Mouse (Mus musculus) urinary bladder, postnatal 10 days (tissue): ENCODE data around the gene Papln.

Source experiments
- DNase-seq: peaks from one replicate; pipeline ENCODE4 v3.0.0; 2022; ENCODE audit warnings: low spot score

The Papln gene

GRCm38 (mm10) chr12:83833979-83834378, 70.5 kb downstream of the Papln start:
- DNase-seq: no peak

GRCm38 (mm10) chr12:83841409-83842190, 78.2 kb downstream of the Papln start:
- DNase-seq: no peak
